Mouse (Mus musculus): ENCODE measurements around the gene Rcn3. TPM values are rescaled to one million over a fixed set of nuclear protein-coding genes. Genes with fewer than 3 reads are reported as not detected.
A peak's percentile ranks its signal among the peaks of the same experiment; 100 is the strongest.

Gene Rcn3
- polyA plus RNA-seq, 1 experiment = 123 TPM

- TF ChIP-seq TCF12 (IDR thresholded peaks at IDR 0.05; ENCODE audit: insufficient read depth, poor library complexity, severe bottlenecking) = no peak
- no peak for TF ChIP-seq TCF3 (IDR thresholded peaks at IDR 0.05; ENCODE audit: insufficient read length, low read depth)
- no peak for TF ChIP-seq USF1 (IDR thresholded peaks at IDR 0.05; ENCODE audit: low read depth)
- peak in 1 of 3 experiments; percentile 73 for TF ChIP-seq MYOG (IDR thresholded peaks at IDR 0.05; ENCODE audit: control insufficient read depth in 1 of 3, insufficient read depth in 1 of 3, insufficient read length in 2 of 3, low read depth in 2 of 3)
- TF ChIP-seq MYOD1 (IDR thresholded peaks at IDR 0.05; ENCODE audit: control insufficient read depth in 1 of 3, insufficient read length in 2 of 3, low read depth in 2 of 3) = peak in 2 of 3 experiments; percentile 48 to 50
- no peak for TF ChIP-seq MAX (IDR thresholded peaks at IDR 0.05; ENCODE audit: low read depth)
- H3K4me3 ChIP-seq = no peak overlapping the region
- no peak overlapping the region for H3K4me2 ChIP-seq (ENCODE audit: low read depth)
- H3K79me2 ChIP-seq (ENCODE audit: control insufficient read depth, insufficient read depth) = peaks cover 50% of the 10 kb centered on the region
- no peaks in the 10 kb centered on the region for H3K27me3 ChIP-seq (ENCODE audit: control insufficient read depth, insufficient read depth, insufficient read length)
- no peaks in the 10 kb centered on the region for H3K36me3 ChIP-seq (ENCODE audit: control insufficient read depth, insufficient read depth)
- no peak overlapping the region for H3ac ChIP-seq (ENCODE audit: control insufficient read depth, insufficient read length)
These were observed 18.1 kb downstream of the Rcn3 start for GRCm38 (mm10) chr7:45073949-45074348.

DNA sequence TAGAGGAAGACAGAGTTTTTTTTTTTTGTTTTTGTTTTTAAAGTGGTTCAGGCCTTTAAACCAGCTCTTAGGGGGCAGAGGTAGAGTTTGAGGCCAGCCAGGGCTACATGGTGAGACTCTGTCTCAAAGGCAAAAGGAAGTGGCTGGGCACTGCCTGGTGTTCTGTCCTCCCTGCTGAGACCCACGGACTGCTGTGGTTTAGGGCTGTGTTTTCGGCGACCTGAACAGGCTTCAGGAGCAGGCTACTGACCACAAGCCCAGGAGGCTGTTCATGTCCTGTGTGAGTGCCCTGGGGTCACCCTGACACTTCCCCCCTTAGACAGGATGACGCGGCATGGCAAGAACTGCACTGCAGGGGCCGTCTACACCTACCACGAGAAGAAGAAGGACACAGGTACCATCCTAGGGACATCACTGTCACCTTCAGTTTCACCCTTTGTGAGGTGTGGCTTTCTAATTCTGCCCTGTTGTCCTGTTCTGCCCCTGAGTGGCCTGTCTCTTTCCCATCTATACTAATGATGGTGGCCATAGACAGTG, 18.8 kb downstream of the Rcn3 start:
- H3K79me2 ChIP-seq (ENCODE audit: control insufficient read depth, insufficient read depth) = peaks cover 57% of the 10 kb centered on the region
- H3K4me2 ChIP-seq (ENCODE audit: low read depth) = no peak overlapping the region
- no peak overlapping the region for H3K4me3 ChIP-seq
- TF ChIP-seq MYOG (IDR thresholded peaks at IDR 0.05; ENCODE audit: control insufficient read depth in 1 of 3, insufficient read depth in 1 of 3, insufficient read length in 2 of 3, low read depth in 2 of 3) (no peak), REST (IDR thresholded peaks at IDR 0.05; ENCODE audit: insufficient read depth, insufficient read length) (no peak), SRF (IDR thresholded peaks at IDR 0.05; ENCODE audit: control insufficient read depth, insufficient read length, low read depth) (no peak), MYOD1 (IDR thresholded peaks at IDR 0.05; ENCODE audit: control insufficient read depth in 1 of 3, insufficient read length in 2 of 3, low read depth in 2 of 3) (no peak), TCF12 (IDR thresholded peaks at IDR 0.05; ENCODE audit: insufficient read depth, poor library complexity, severe bottlenecking) (no peak), CEBPB (IDR thresholded peaks at IDR 0.05; ENCODE audit: insufficient read depth, poor library complexity, severe bottlenecking) (no peak), TCF3 (IDR thresholded peaks at IDR 0.05; ENCODE audit: insufficient read length, low read depth) (no peak), POLR2AphosphoS2 (IDR thresholded peaks at IDR 0.05; ENCODE audit: insufficient read length, low read depth) (no peak), POLR2A (IDR thresholded peaks at IDR 0.05; ENCODE audit: insufficient read length, low read depth) (no peak), MAX (IDR thresholded peaks at IDR 0.05; ENCODE audit: low read depth) (no peak), E2F4 (IDR thresholded peaks at IDR 0.05; ENCODE audit: insufficient read depth) (no peak), USF1 (IDR thresholded peaks at IDR 0.05; ENCODE audit: low read depth) (no peak)
- no peak overlapping the region for H3ac ChIP-seq (ENCODE audit: control insufficient read depth, insufficient read length)
- H3K36me3 ChIP-seq (ENCODE audit: control insufficient read depth, insufficient read depth) = no peaks in the 10 kb centered on the region
- no peaks in the 10 kb centered on the region for H3K27me3 ChIP-seq (ENCODE audit: control insufficient read depth, insufficient read depth, insufficient read length)

GRCm38 (mm10) chr7:45072230-45072629, 19.8 kb downstream of the Rcn3 start:
- Histone ChIP-seq H3K27me3 (ENCODE audit: control insufficient read depth, insufficient read depth, insufficient read length) (no peaks in the 10 kb centered on the region), H3K4me3 (no peak overlapping the region), H3K36me3 (ENCODE audit: control insufficient read depth, insufficient read depth) (no peaks in the 10 kb centered on the region), H3K79me2 (ENCODE audit: control insufficient read depth, insufficient read depth) (peaks cover 63% of the 10 kb centered on the region), H3ac (ENCODE audit: control insufficient read depth, insufficient read length) (no peak overlapping the region), H3K4me2 (ENCODE audit: low read depth) (no peak overlapping the region)
- TF ChIP-seq POLR2AphosphoS2 (IDR thresholded peaks at IDR 0.05; ENCODE audit: insufficient read length, low read depth) = no peak
- no peak for TF ChIP-seq E2F4 (IDR thresholded peaks at IDR 0.05; ENCODE audit: insufficient read depth)
- no peak for TF ChIP-seq CEBPB (IDR thresholded peaks at IDR 0.05; ENCODE audit: insufficient read depth, poor library complexity, severe bottlenecking)
- TF ChIP-seq SRF (IDR thresholded peaks at IDR 0.05; ENCODE audit: control insufficient read depth, insufficient read length, low read depth) = no peak
- TF ChIP-seq MYOG (IDR thresholded peaks at IDR 0.05; ENCODE audit: control insufficient read depth in 1 of 3, insufficient read depth in 1 of 3, insufficient read length in 2 of 3, low read depth in 2 of 3) = no peak
- no peak for TF ChIP-seq TCF12 (IDR thresholded peaks at IDR 0.05; ENCODE audit: insufficient read depth, poor library complexity, severe bottlenecking)
- TF ChIP-seq POLR2A (IDR thresholded peaks at IDR 0.05; ENCODE audit: insufficient read length, low read depth) = no peak
- no peak for TF ChIP-seq MAX (IDR thresholded peaks at IDR 0.05; ENCODE audit: low read depth)
- no peak for TF ChIP-seq MYOD1 (IDR thresholded peaks at IDR 0.05; ENCODE audit: control insufficient read depth in 1 of 3, insufficient read length in 2 of 3, low read depth in 2 of 3)
- no peak for TF ChIP-seq TCF3 (IDR thresholded peaks at IDR 0.05; ENCODE audit: insufficient read length, low read depth)
- TF ChIP-seq REST (IDR thresholded peaks at IDR 0.05; ENCODE audit: insufficient read depth, insufficient read length) = no peak
- TF ChIP-seq USF1 (IDR thresholded peaks at IDR 0.05; ENCODE audit: low read depth) = no peak

DNA sequence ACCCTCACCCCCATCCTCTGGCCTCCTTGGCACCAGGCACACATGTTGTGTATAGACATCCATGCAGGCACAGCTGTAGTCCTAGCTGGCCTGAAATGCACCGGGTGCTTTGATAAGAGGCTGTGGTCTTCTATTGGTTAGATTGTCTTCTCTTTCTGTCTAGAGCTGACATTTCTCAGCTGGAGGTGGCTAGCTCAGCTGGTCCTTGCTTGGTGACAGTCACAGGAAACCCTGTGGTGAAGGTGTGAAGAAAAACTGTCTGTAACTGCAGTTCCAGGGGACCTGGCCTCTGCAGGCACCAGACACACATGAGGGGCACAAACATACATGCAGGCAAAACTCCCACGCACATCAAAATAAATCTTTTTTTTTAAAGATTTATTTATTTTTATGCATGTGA, 22.4 kb downstream of the Rcn3 start:
- Histone ChIP-seq H3ac (ENCODE audit: control insufficient read depth, insufficient read length) (no peak overlapping the region), H3K79me2 (ENCODE audit: control insufficient read depth, insufficient read depth) (peaks cover 87% of the 10 kb centered on the region), H3K27me3 (ENCODE audit: control insufficient read depth, insufficient read depth, insufficient read length) (no peaks in the 10 kb centered on the region), H3K36me3 (ENCODE audit: control insufficient read depth, insufficient read depth) (no peaks in the 10 kb centered on the region), H3K4me3 (no peak overlapping the region), H3K4me2 (ENCODE audit: low read depth) (no peak overlapping the region)
- TF ChIP-seq REST (IDR thresholded peaks at IDR 0.05; ENCODE audit: insufficient read depth, insufficient read length) = no peak
- TF ChIP-seq CEBPB (IDR thresholded peaks at IDR 0.05; ENCODE audit: insufficient read depth, poor library complexity, severe bottlenecking) = no peak
- no peak for TF ChIP-seq POLR2A (IDR thresholded peaks at IDR 0.05; ENCODE audit: insufficient read length, low read depth)
- no peak for TF ChIP-seq TCF12 (IDR thresholded peaks at IDR 0.05; ENCODE audit: insufficient read depth, poor library complexity, severe bottlenecking)
- TF ChIP-seq MYOD1 (IDR thresholded peaks at IDR 0.05; ENCODE audit: control insufficient read depth in 1 of 3, insufficient read length in 2 of 3, low read depth in 2 of 3) = no peak
- no peak for TF ChIP-seq USF1 (IDR thresholded peaks at IDR 0.05; ENCODE audit: low read depth)
- TF ChIP-seq TCF3 (IDR thresholded peaks at IDR 0.05; ENCODE audit: insufficient read length, low read depth) = no peak
- no peak for TF ChIP-seq E2F4 (IDR thresholded peaks at IDR 0.05; ENCODE audit: insufficient read depth)
- no peak for TF ChIP-seq MAX (IDR thresholded peaks at IDR 0.05; ENCODE audit: low read depth)
- TF ChIP-seq SRF (IDR thresholded peaks at IDR 0.05; ENCODE audit: control insufficient read depth, insufficient read length, low read depth) = no peak
- TF ChIP-seq POLR2AphosphoS2 (IDR thresholded peaks at IDR 0.05; ENCODE audit: insufficient read length, low read depth) = no peak
- no peak for TF ChIP-seq MYOG (IDR thresholded peaks at IDR 0.05; ENCODE audit: control insufficient read depth in 1 of 3, insufficient read depth in 1 of 3, insufficient read length in 2 of 3, low read depth in 2 of 3)

Data from myocyte (in vitro differentiated cells).